Mouse (Mus musculus) intestine, embryonic 15.5 days (tissue): ENCODE data around the gene Yju2. TPM values are rescaled to one million over a fixed set of nuclear protein-coding genes. Genes with fewer than 3 reads are reported as not detected.
A peak's percentile ranks its signal among the peaks of the same experiment; 100 is the strongest.

Source experiments
- ATAC-seq: fragments of 200-750 bp; cut with Nextera tagmentation; 2 replicates; pipeline ENCODE4 v1.8.0; 2017; ENCODE audit warnings: moderate TSS enrichment, moderate library complexity
- H3K27ac ChIP-seq: fragments of 300-500 bp; sonication (generic); 2 replicates; pipeline ENCODE4 v1.5.1; 2015; ENCODE audit warnings: mild to moderate bottlenecking, inconsistent platforms
- H3K27me3 ChIP-seq: fragments of 300-500 bp; sonication (generic); replicated peaks from 2 replicates; pipeline ENCODE4 v1.6.1; 2015; ENCODE audit warnings: inconsistent platforms
- H3K36me3 ChIP-seq: fragments of 300-500 bp; sonication (generic); 2 replicates; pipeline ENCODE4 v1.6.1; 2015; ENCODE audit warnings: inconsistent platforms
- H3K4me1 ChIP-seq: fragments of 300-500 bp; sonication (generic); replicated peaks from 2 replicates; pipeline ENCODE4 v1.6.1; 2015; ENCODE audit warnings: inconsistent platforms
- H3K4me2 ChIP-seq: fragments of 300-500 bp; sonication (generic); replicated peaks from 2 replicates; pipeline ENCODE4 v1.6.1; 2015; ENCODE audit warnings: mild to moderate bottlenecking, inconsistent platforms
- H3K4me3 ChIP-seq: fragments of 300-500 bp; sonication (generic); replicated peaks from 2 replicates; pipeline ENCODE4 v1.5.1; 2015; ENCODE audit warnings: inconsistent platforms
- H3K9ac ChIP-seq: fragments of 300-500 bp; sonication (generic); 2 replicates; pipeline ENCODE4 v1.6.1; 2015; ENCODE audit warnings: inconsistent platforms
- H3K9me3 ChIP-seq: fragments of 300-500 bp; sonication (generic); 2 replicates; pipeline ENCODE4 v1.6.1; 2016; ENCODE audit warnings: inconsistent platforms
- WGBS: fragments of 180-500 bp; shearing (Covaris S2); methylation state at CpG from one replicate; pipeline ENCODE4 v1.1.7; 2015; 5-methylcytosine and 5-hydroxymethylcytosine counted together
- polyA plus RNA-seq: library from polyadenylated mRNA; unstranded; fragments of >200 nt; fragmentation: Nextera tagmentation; extraction: Ambion mirVana; gene quantifications from 2 replicates; pipeline ENCODE4 v1.2.1, GENCODE M21; 2015

The Yju2 gene
- polyA plus RNA-seq, 1 experiment from 2014 or later: 21.0 TPM

DNA sequence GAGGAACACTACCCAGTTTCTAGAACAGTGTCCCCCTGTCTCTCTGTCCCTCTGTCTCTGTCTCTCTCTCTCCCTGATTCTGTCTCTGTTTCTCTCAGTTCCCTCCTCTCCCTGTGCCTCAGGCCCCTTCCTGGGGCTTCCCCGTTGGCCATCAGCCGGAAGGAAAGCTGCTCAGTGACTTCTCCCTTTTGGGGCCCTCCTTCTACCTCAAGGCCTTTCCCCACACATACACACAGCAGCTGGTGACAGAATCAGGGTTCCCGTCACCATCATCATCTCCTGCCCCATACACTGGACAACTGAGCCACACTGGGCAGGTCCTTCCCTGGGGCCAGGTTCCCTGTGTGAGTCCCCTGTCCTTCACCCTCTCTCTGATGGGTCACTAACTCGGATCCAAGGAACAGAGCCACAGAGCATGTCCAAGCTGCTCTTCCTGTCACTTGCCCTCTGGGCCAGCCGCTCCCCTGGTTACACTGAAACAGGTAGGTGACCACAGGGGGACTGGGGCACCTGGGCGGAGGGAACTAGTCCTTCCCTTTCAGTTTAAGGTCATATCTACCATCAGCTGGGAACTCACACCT lies 6.4 kb upstream of the Yju2 start, which contains the start of gene Ebi3:
TSS of gene Ebi3 (plus strand) at position 194 of the 581 bp plus-strand sequence.
- Histone ChIP-seq H3K4me1 (peaks cover 16% of the 10 kb centered on the region), H3K27me3 (peaks cover 11% of the 10 kb centered on the region; the same call in 1 of the 2 replicates), H3K4me3 (no peak within 1 kb of the TSS), H3K27ac (no peak within 1 kb of the TSS), H3K36me3 (no peaks in the 10 kb centered on the region), H3K9ac (no peak within 1 kb of the TSS), H3K4me2 (0 out of 2 replicates have a peak within 1 kb of the TSS, but pooled peaks have one; percentile 3), H3K9me3 (no peaks in the 10 kb centered on the region)
- no peak for ATAC-seq
- 62% methylated on average over 6 of the region's 6 CpGs for WGBS

DNA sequence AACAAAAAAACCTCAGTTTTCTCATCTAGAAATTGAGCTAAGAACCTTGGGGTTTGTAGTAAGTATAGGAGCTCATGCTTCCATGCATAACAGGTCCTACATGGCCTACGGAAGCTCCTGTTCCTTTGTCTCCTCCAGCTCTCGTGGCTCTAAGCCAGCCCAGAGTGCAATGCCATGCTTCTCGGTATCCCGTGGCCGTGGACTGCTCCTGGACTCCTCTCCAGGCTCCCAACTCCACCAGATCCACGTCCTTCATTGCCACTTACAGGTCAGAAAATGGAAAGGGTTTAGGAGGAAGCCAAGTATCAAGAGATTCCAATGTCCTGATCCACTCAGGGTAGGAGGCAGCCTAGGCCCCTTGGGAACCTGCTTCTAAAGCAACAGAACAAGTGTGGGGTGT lies 5.1 kb upstream of the Yju2 start:
- no peaks in the 10 kb centered on the region for H3K9me3 ChIP-seq
- H3K27me3 ChIP-seq: peaks cover 11% of the 10 kb centered on the region; the same call in 1 of the 2 replicates
- H3K27ac ChIP-seq: no peak overlapping the region
- no peak overlapping the region for H3K4me3 ChIP-seq
- 77% methylated on average over 6 of the region's 6 CpGs for WGBS
- H3K9ac ChIP-seq: no peak overlapping the region
- no peak overlapping the region for H3K4me2 ChIP-seq
- no peak for ATAC-seq
- no peaks in the 10 kb centered on the region for H3K36me3 ChIP-seq
- H3K4me1 ChIP-seq: peaks cover 23% of the 10 kb centered on the region

DNA sequence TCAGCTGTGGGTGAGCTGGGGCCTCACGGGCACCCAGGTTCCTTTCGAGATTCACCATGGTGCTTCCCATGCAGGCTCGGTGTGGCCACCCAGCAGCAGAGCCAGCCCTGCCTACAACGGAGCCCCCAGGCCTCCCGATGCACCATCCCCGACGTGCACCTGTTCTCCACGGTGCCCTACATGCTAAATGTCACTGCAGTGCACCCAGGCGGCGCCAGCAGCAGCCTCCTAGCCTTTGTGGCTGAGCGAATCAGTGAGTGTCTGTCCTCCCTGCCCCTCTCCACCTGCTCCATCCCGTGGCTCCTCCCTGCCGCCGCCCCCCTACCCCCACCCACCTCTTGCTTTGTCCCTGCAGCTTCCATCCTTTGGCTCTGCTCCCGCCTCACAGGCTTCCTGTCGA lies 4.7 kb upstream of the Yju2 start:
- 46% methylated on average over 16 of the region's 16 CpGs for WGBS
- Histone ChIP-seq H3K27ac (no peak overlapping the region), H3K9me3 (no peaks in the 10 kb centered on the region), H3K4me3 (no peak overlapping the region), H3K4me1 (peaks cover 23% of the 10 kb centered on the region), H3K27me3 (peaks cover 11% of the 10 kb centered on the region; the same call in 1 of the 2 replicates), H3K4me2 (no peak overlapping the region), H3K36me3 (no peaks in the 10 kb centered on the region), H3K9ac (no peak overlapping the region)
- no peak for ATAC-seq

DNA sequence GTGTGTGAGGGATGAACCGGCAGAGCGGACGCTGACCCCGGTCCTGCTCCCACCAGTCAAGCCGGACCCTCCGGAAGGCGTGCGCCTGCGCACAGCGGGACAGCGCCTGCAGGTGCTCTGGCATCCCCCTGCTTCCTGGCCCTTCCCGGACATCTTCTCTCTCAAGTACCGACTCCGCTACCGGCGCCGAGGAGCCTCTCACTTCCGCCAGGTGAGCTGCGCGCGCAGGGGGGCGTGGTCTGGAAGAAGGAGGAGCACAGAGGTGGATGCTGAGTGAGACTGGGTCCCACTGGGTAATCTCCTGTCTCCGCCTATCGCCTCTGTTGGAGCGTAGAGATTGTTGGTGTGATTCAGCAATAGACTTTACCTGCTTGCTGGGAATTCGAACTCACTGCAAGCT lies 2.8 kb upstream of the Yju2 start:
- ATAC-seq: peak; percentile 58
- H3K4me2 ChIP-seq: peak overlapping the region; percentile 82
- 1% methylated on average over 26 of the region's 26 CpGs for WGBS

DNA sequence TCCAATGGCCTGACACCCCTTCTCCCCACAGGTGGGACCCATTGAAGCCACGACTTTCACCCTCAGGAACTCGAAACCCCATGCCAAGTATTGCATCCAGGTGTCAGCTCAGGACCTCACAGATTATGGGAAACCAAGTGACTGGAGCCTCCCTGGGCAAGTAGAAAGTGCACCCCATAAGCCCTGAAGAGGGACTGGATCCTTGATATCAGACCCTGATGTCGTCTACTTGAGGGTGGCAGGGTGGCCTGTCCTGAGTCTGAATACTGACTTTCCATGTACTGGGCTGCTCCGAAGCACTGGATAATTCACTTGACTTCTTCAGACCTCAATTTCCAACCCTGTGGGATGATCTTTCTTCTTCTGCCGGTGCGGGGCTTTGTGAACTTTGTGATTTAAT lies 2.3 kb upstream of the Yju2 start:
- H3K9ac ChIP-seq: peak overlapping the region; percentile 37; the same call in 1 of the 2 replicates
- H3K36me3 ChIP-seq: peaks cover 8% of the 10 kb centered on the region; the same call in 1 of the 2 replicates
- peak overlapping the region; percentile 82 for H3K4me2 ChIP-seq
- peaks cover 11% of the 10 kb centered on the region; the same call in 1 of the 2 replicates for H3K27me3 ChIP-seq
- H3K9me3 ChIP-seq: no peaks in the 10 kb centered on the region
- 36% methylated on average over 6 of the region's 6 CpGs for WGBS
- 0 out of 2 replicates have a peak, but pooled peaks have one; percentile 0 for ATAC-seq
- H3K27ac ChIP-seq: no peak overlapping the region
- H3K4me3 ChIP-seq: peak overlapping the region; percentile 50
- H3K4me1 ChIP-seq: peaks cover 28% of the 10 kb centered on the region

More for the DNA sequence above, 2.8 kb upstream of the Yju2 start:
- H3K9me3 ChIP-seq: no peaks in the 10 kb centered on the region
- peaks cover 28% of the 10 kb centered on the region for H3K4me1 ChIP-seq
- H3K27ac ChIP-seq: no peak overlapping the region
- H3K9ac ChIP-seq: peak overlapping the region; percentile 37; the same call in 1 of the 2 replicates
- peaks cover 4% of the 10 kb centered on the region; the same call in 1 of the 2 replicates for H3K36me3 ChIP-seq
- H3K4me3 ChIP-seq: peak overlapping the region; percentile 50
- peaks cover 11% of the 10 kb centered on the region; the same call in 1 of the 2 replicates for H3K27me3 ChIP-seq

DNA sequence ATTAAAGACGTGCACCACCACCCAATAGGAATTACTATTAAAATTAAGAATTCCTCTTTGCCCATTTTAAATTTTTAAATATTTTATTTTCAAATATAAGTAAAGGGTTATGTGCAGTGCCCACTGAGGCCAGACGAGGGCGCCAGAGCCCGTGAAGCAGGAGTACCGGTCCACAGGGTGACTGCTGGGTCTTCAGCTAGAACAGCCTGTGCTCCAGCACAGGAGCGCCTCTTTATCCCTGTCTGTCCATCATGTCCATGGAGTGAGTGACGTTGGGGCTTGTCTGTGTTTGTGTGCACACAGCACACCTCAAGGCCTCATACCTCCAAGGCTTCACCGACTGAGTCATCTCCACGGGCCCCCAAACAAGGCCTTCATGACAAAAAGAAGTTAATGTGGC lies 1.7 kb upstream of the Yju2 start:
- Histone ChIP-seq H3K36me3 (peaks cover 12% of the 10 kb centered on the region; the same call in 1 of the 2 replicates), H3K9me3 (no peaks in the 10 kb centered on the region), H3K4me3 (no peak overlapping the region), H3K4me1 (peaks cover 28% of the 10 kb centered on the region), H3K4me2 (no peak overlapping the region), H3K9ac (no peak overlapping the region), H3K27me3 (peaks cover 11% of the 10 kb centered on the region; the same call in 1 of the 2 replicates), H3K27ac (no peak overlapping the region)
- 0 out of 2 replicates have a peak, but pooled peaks have one; percentile 18 for ATAC-seq
- 15% methylated on average over 9 of the region's 9 CpGs for WGBS

DNA sequence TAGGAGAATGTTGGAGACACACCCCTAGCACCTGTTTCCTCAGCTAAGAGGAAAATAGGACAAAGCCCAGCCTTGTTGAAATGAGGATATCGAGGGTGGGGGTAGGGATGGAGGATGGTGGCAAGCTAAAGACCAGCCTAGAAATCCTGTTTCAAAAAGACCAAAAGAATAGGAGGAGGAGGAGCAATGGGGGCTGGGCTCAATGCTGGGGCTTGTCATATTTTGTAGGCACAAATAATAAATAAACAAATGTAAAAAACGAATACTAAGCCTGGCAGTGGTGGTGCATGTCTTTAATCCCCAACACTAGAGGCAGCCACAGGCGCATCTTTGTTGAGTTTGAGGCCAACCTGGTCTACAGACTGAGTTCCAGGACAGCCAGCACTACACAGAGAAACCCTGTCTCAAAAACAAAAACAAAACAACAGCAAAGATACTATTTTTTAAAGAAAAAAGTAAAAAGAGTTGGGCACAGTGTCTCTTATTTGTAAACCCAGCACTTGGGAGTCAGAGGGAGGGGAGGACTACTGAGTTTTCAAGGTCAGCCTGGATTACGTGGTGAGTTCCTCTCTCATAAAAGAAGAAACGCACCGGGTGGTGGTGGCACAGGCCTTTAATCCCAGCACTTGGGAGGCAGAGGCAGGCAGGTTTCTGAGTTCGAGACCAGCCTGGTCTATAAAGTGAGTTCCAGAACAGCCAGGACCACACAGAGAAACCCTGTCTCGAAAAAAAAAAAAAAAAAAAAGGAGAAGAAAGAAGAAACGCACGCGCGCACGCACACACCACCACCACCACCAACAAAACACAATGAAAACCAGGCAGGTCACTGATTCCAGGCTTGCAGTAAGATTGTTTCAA lies 944 bp upstream of the Yju2 start:
- Histone ChIP-seq H3K4me3 (peak overlapping the region; percentile 55), H3K9ac (peak overlapping the region; percentile 46), H3K36me3 (peaks cover 14% of the 10 kb centered on the region; the same call in 1 of the 2 replicates), H3K4me1 (peaks cover 28% of the 10 kb centered on the region), H3K27ac (peak overlapping the region; percentile 44; the same call in 1 of the 2 replicates), H3K9me3 (no peaks in the 10 kb centered on the region), H3K27me3 (peaks cover 11% of the 10 kb centered on the region; the same call in 1 of the 2 replicates), H3K4me2 (peak overlapping the region; percentile 78)
- WGBS: 73% methylated on average over 13 of the region's 13 CpGs
- ATAC-seq: no peak

DNA sequence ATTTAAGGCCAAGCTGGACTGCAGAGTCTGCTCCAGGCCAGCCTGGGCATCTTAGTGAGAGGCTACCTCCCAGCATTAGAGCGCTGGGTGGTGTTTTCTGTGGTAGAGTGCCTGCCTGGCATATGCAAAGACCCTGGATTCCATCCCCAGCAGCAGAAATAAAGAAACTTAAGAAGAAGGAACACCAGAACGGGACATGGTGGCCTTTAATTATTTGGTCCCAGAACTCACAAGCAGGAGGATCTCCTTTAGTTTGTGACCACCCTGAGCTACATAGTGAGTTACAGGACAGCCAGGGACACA lies 364 bp upstream of the Yju2 start:
- peak overlapping the region; percentile 44; the same call in 1 of the 2 replicates for H3K27ac ChIP-seq
- peak overlapping the region; percentile 55 for H3K4me3 ChIP-seq
- peaks cover 11% of the 10 kb centered on the region; the same call in 1 of the 2 replicates for H3K27me3 ChIP-seq
- 33% methylated on average over 2 of the region's 2 CpGs for WGBS
- peak overlapping the region; percentile 46 for H3K9ac ChIP-seq
- ATAC-seq: no peak
- peaks cover 14% of the 10 kb centered on the region; the same call in 1 of the 2 replicates for H3K36me3 ChIP-seq
- H3K4me2 ChIP-seq: peak overlapping the region; percentile 78
- H3K9me3 ChIP-seq: no peaks in the 10 kb centered on the region
- H3K4me1 ChIP-seq: peaks cover 32% of the 10 kb centered on the region

DNA sequence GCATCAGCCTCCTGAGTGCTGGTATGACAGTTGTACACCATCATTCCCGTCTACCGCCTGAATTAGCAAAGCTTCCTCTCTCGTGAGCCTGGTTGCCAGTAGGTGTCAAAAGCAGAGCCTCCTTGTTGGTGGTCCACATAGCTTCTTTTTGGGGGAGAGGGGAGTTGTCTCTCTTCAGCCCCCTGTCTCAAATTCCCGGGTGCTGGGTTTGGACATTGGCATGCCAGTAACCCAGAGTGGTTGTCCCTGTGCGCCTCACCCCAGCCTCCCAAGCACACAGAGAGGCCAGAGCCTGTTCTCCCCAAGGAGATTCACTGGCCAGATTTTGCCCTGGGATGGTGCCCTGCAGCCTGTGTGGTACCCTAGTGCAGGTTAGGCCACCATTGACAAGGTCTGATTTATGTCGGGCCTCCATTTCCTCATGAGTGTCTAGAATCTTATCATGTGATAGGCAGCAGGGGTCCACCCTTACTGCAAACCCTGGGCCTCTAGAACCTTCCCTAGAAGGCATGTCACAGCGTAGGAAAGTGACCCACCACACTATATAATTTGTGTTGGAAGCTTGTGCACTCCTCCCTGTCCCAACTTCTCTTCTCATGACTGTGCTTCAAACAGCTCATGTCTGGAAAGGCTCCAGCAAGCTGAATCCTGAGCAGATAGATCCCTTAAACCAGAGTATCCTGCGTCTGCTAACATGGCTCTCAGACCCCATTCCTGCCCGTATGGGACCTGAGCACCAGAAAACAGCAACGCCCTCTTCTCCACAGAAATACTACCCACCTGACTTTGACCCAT lies 1.2 kb downstream of the Yju2 start:
- Histone ChIP-seq H3K27ac (no peak overlapping the region), H3K4me1 (peaks cover 32% of the 10 kb centered on the region), H3K9me3 (no peaks in the 10 kb centered on the region), H3K4me3 (peak overlapping the region; percentile 55; the same call in 1 of the 2 replicates), H3K9ac (0 out of 2 replicates have a peak overlapping the region, but pooled peaks have one; percentile 62), H3K4me2 (peak overlapping the region; percentile 63), H3K36me3 (peaks cover 23% of the 10 kb centered on the region), H3K27me3 (0 out of 2 replicates have a peak, but pooled peaks cover under 1% of the 10 kb centered on the region)
- no peak for ATAC-seq
- 69% methylated on average over 10 of the region's 10 CpGs for WGBS

DNA sequence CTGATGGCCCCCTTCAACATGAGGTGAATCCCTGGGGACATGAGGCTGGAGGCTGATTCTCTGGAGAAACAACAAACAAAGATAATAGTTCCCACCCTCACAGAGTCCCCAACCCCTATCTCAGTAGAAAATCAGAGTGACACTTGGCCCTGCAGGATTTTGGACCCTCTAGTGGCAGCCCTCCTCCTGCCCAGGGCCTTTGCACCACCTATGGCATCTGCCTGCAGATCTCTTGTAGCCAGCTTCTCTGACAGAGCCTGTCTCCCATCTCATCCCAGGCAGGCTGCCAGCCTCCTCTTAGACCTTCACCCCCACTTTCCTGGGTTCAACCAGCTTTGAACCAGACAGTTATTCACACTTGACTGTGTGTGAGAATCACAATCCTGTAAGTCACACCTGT lies 1.9 kb downstream of the Yju2 start:
- ATAC-seq: no peak
- Histone ChIP-seq H3K27ac (no peak overlapping the region), H3K4me1 (peaks cover 32% of the 10 kb centered on the region), H3K36me3 (peaks cover 23% of the 10 kb centered on the region), H3K4me3 (no peak overlapping the region), H3K9ac (no peak overlapping the region), H3K9me3 (no peaks in the 10 kb centered on the region), H3K4me2 (no peak overlapping the region), H3K27me3 (no peaks in the 10 kb centered on the region)

DNA sequence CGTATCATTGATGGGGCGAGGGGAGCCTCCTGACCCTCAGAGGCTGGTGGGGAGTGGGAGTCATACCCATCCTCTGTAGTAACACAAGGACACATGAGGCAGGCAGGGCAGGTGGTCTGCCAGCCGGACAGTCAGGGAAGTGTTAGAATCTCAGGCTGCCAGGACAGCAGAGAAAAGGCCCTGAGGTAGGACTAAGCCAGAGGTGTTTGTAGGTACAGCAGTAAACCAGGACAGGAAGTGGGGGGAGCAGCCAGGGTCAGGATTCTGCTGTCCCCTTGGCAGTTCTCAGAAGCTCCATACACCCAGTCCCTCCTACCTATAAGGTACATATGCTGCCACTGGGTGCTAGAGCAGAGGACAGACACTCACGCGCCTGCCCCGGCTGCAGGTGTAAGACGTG lies 2.7 kb downstream of the Yju2 start:
- WGBS: 96% methylated on average over 7 of the region's 7 CpGs

More for the DNA sequence above, 2.7 kb downstream of the Yju2 start:
- Histone ChIP-seq H3K4me1 (peaks cover 25% of the 10 kb centered on the region), H3K27ac (no peak overlapping the region), H3K4me3 (no peak overlapping the region), H3K27me3 (no peaks in the 10 kb centered on the region), H3K9ac (no peak overlapping the region), H3K9me3 (no peaks in the 10 kb centered on the region), H3K36me3 (peaks cover 28% of the 10 kb centered on the region), H3K4me2 (no peak overlapping the region)
- no peak for ATAC-seq
